Mouse (Mus musculus) kidney, postnatal 0 days (tissue): ENCODE results near the gene Smc3. TPM values are rescaled to one million over a fixed set of nuclear protein-coding genes. Genes with fewer than 3 reads are reported as not detected.

ENCODE experiments used
- ATAC-seq: fragments of 200-750 bp; cut with Nextera tagmentation; replicated peaks from 2 replicates; pipeline ENCODE4 v1.8.0; 2017; ENCODE audit warnings: low read depth, moderate number of reproducible peaks, moderate TSS enrichment, moderate library complexity; ENCODE audit not compliant: low FRiP score
- DNase-seq: peaks from one replicate; pipeline ENCODE4 v3.0.0-alpha.2; 2016; ENCODE audit warnings: low spot score
- H3K27ac ChIP-seq: fragments of 300-500 bp; sonication (generic); 2 replicates; pipeline ENCODE4 v1.5.1; 2014; ENCODE audit warnings: mild to moderate bottlenecking
- H3K27me3 ChIP-seq: fragments of 300-500 bp; sonication (generic); 2 replicates; pipeline ENCODE4 v1.6.1; 2014; ENCODE audit warnings: low read length, mixed read lengths; ENCODE audit not compliant: insufficient read depth
- H3K36me3 ChIP-seq: fragments of 300-500 bp; sonication (generic); 2 replicates; pipeline ENCODE4 v1.6.1; 2014; ENCODE audit warnings: low read length, mixed read lengths; ENCODE audit not compliant: insufficient read depth
- H3K4me1 ChIP-seq: fragments of 300-500 bp; sonication (generic); replicated peaks from 2 replicates; pipeline ENCODE4 v1.6.1; 2014; ENCODE audit warnings: antibody characterized with exemption, low read length, mixed read lengths; ENCODE audit not compliant: insufficient read depth
- H3K4me2 ChIP-seq: fragments of 300-500 bp; sonication (generic); 2 replicates; pipeline ENCODE4 v1.6.1; 2014; ENCODE audit warnings: mild to moderate bottlenecking, low read length, moderate library complexity, mixed read lengths
- H3K4me3 ChIP-seq: fragments of 300-500 bp; sonication (generic); replicated peaks from 2 replicates; pipeline ENCODE4 v1.5.1; 2014; ENCODE audit warnings: low read depth, low read length
- H3K9ac ChIP-seq: fragments of 300-500 bp; sonication (generic); 2 replicates; pipeline ENCODE4 v1.6.1; 2014; ENCODE audit warnings: low read depth, low read length
- H3K9me3 ChIP-seq: fragments of 300-500 bp; sonication (generic); replicated peaks from 2 replicates; pipeline ENCODE4 v1.6.1; 2016; ENCODE audit warnings: low read length, inconsistent platforms, mixed read lengths
- CTCF ChIP-seq: IDR thresholded peaks from 2 replicates; pipeline ENCODE4 v1.5.1; 2016; ENCODE audit warnings: antibody characterized with exemption, low read depth, mild to moderate bottlenecking, moderate library complexity
- WGBS: fragments of 180-500 bp; shearing (Covaris S2); extraction: QIAGEN DNeasy Blood & Tissue Kit; methylation state at CpG from one replicate; pipeline ENCODE4 v1.1.7; 2014; 5-methylcytosine and 5-hydroxymethylcytosine counted together
- polyA plus RNA-seq: library from polyadenylated mRNA; unstranded; fragments of >200 nt; fragmentation: Nextera tagmentation; extraction: Ambion mirVana; gene quantifications from 2 replicates; pipeline ENCODE4 v1.2.1, GENCODE M21; 2015

Gene Smc3
- polyA plus RNA-seq, 1 experiment from 2014 or later, result 49.8 TPM

GRCm38 (mm10) chr19:53568553-53568952 is 31.6 kb upstream of the Smc3 start:
- Histone ChIP-seq H3K4me3 (no peak overlapping the region), H3K9ac (no peak overlapping the region), H3K4me2 (no peak overlapping the region), H3K27me3 (no peaks in the 10 kb centered on the region), H3K9me3 (no peaks in the 10 kb centered on the region), H3K27ac (no peak overlapping the region), H3K4me1 (no peaks in the 10 kb centered on the region; the same call in 1 of the 2 replicates), H3K36me3 (no peaks in the 10 kb centered on the region)
- TF ChIP-seq CTCF, result no peak
- DNase-seq (no peak), ATAC-seq (no peak)
- WGBS, result 72% methylated on average over 3 of the region's 3 CpGs

- ATAC-seq, result no peak
- H3K4me2 ChIP-seq, result no peak overlapping the region
- TF ChIP-seq CTCF, result no peak
- 73% methylated on average over 4 of the region's 4 CpGs for WGBS
- H3K9me3 ChIP-seq, result no peaks in the 10 kb centered on the region
- no peaks in the 10 kb centered on the region for H3K36me3 ChIP-seq
- H3K4me3 ChIP-seq, result no peak overlapping the region
- no peak overlapping the region for H3K27ac ChIP-seq
- DNase-seq, result no peak
- no peaks in the 10 kb centered on the region for H3K4me1 ChIP-seq
- H3K27me3 ChIP-seq, result no peaks in the 10 kb centered on the region
- H3K9ac ChIP-seq, result no peak overlapping the region
Measured at GRCm38 (mm10) chr19:53571056-53571455, 29.1 kb upstream of the Smc3 start.

DNA sequence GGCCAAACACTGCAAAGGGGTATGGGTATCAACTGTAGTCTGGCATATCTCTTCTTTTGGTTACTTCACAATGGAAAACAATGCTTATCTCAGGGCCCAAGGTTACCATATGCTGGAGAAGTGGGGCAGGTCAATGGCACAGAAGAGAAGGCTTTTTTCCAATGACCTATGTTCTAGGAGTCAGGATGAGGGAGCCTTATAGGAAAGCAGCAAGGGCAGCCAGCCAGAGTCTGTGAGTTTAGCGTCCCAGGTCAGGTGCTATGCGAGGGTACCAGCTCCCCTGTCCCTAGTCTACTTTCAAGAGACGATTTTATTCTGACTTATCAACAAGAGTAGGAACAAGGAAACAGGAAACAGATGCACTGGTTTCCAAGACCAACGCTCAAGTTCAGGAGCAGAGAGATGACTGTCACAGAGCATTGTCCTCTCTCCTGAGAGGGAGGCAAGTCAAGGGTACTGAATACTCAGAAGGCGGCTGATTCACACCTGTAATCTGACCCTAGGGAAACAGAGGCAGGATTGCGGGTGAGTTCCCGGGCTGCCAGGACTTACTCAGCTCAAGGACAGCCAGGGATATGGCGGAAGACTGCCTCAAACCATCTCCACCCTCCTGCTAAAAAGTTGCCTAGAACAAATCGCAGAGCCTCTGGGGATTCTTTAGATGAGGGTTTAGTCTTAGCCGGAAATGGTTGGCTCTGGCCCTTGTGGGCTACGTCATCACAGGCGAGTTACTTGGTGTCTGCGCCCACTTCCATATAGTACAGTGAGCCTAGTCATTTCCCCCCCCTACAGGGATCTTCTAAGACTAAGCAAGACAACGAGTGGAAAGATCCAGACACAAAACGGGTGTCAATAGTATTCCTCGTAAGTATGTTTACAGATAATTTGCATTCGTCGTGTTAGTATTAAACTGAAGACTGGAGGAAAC is 28.4 kb upstream of the Smc3 start:
- no peak overlapping the region for H3K9ac ChIP-seq
- 71% methylated on average over 18 of the region's 18 CpGs for WGBS
- H3K4me1 ChIP-seq, result no peaks in the 10 kb centered on the region
- H3K27me3 ChIP-seq, result no peaks in the 10 kb centered on the region
- H3K27ac ChIP-seq, result no peak overlapping the region
- no peaks in the 10 kb centered on the region for H3K36me3 ChIP-seq
- no peak overlapping the region for H3K4me2 ChIP-seq
- H3K9me3 ChIP-seq, result no peaks in the 10 kb centered on the region
- no peak overlapping the region for H3K4me3 ChIP-seq
- no peak for TF ChIP-seq CTCF
- no peak for DNase-seq
- ATAC-seq, result no peak

DNA sequence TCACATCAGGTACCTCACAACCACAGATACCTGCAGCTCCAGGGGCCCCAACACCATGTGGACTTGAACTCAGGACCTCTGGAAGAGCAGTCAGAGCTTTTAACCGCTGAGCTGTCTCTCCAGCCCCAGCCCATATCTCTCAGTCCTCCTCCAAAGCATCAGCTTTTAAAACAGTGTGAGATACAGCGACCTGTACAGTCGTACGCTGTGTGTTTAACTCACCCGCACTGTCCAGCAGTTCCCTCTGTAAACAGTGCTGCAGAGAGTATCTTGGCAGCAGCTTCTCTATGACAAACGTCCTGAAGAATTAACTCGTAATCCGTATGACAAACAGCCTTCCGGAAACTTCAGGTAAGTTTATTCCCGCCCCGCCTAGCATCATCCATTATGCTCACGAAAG is 27.6 kb upstream of the Smc3 start:
- no peak for TF ChIP-seq CTCF
- H3K4me1 ChIP-seq, result no peaks in the 10 kb centered on the region
- H3K9ac ChIP-seq, result no peak overlapping the region
- no peaks in the 10 kb centered on the region for H3K27me3 ChIP-seq
- H3K27ac ChIP-seq, result no peak overlapping the region
- WGBS, result 72% methylated on average over 12 of the region's 12 CpGs
- no peaks in the 10 kb centered on the region for H3K9me3 ChIP-seq
- H3K36me3 ChIP-seq, result no peaks in the 10 kb centered on the region
- ATAC-seq (no peak), DNase-seq (no peak)
- H3K4me3 ChIP-seq, result no peak overlapping the region
- no peak overlapping the region for H3K4me2 ChIP-seq

GRCm38 (mm10) chr19:53573151-53573550 is 27.0 kb upstream of the Smc3 start:
- Histone ChIP-seq H3K36me3 (no peaks in the 10 kb centered on the region), H3K4me2 (no peak overlapping the region), H3K4me1 (no peaks in the 10 kb centered on the region), H3K9me3 (no peaks in the 10 kb centered on the region), H3K27me3 (no peaks in the 10 kb centered on the region), H3K27ac (no peak overlapping the region), H3K4me3 (no peak overlapping the region), H3K9ac (no peak overlapping the region)
- no peak for DNase-seq
- 92% methylated on average over 3 of the region's 3 CpGs for WGBS
- TF ChIP-seq CTCF, result no peak
- ATAC-seq, result no peak

DNA sequence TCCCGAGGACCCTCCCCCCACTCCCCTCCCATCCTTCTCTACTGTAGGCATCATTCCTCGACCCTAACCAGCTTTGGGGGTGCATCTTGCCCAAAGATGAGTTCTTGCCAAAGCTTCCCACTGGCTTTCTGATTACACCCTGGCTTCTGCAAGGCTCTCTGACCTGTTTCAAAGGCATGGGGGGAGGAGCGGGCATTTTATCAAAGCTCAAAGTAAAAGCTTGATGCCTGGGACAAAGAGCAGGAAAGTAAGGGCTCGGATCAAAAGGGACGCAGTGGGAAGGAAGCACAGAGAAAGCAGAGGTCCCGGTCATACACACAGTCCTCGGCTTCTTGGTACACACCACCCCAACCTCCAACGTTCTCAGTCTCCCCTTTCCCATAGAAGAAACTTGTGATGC is 26.1 kb upstream of the Smc3 start:
- no peaks in the 10 kb centered on the region for H3K9me3 ChIP-seq
- ATAC-seq (no peak), DNase-seq (no peak)
- no peak overlapping the region for H3K4me2 ChIP-seq
- 60% methylated on average over 8 of the region's 8 CpGs for WGBS
- no peaks in the 10 kb centered on the region for H3K4me1 ChIP-seq
- no peak overlapping the region for H3K4me3 ChIP-seq
- no peaks in the 10 kb centered on the region for H3K27me3 ChIP-seq
- H3K9ac ChIP-seq, result no peak overlapping the region
- H3K27ac ChIP-seq, result no peak overlapping the region
- H3K36me3 ChIP-seq, result no peaks in the 10 kb centered on the region
- TF ChIP-seq CTCF, result no peak
